Mouse (Mus musculus): ENCODE measurements around the gene Ip6k1. TPM values are rescaled to one million over a fixed set of nuclear protein-coding genes. Genes with fewer than 3 reads are reported as not detected.

The Ip6k1 gene
- 29.3 and 30.9 TPM in 2 replicates for polyA plus RNA-seq (2015; fragmentation: Nextera tagmentation; extraction: Ambion mirVana)

DNA sequence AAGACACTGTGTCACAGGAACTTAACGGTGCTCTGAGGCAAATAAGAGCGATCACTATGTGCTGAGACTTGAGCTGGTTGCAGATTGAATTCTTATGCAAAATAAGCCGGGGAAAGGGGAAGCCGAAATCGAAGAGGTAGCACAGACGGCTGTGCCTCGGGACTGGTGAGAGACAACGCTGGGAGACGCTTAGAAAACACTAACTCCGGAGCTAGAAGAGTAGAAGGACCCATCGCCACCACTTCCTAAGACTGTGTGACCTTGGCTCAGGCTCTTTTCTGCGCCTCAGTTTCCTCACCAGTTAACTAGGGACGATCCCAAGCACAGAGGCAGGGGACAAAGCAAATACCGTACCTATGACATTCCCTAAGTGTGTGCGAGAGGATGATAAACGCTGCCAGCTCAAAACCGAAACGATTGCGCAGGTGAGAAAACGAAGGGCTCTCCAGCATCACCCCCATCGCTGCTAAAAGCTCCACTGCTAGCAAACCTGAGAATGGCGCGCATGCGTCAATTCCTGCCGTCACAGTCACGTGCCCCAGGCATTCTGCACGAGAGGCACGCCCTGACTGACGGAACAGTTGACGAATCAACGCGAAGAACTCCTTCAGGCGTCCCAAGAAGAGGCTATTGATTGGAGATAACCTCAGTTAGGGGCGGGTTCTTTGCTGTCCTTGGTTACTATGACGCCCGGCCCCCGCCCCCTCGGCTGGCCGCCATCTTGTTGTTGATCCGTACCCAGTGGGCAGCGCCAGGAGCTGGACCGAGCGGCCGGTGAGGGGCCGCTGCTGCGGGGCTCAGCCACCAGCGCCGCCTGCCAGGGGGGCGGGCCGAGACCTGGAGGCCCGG, at the start of gene Ip6k1:
Ip6k1 (plus strand) TSS at position 580 of the 849 bp plus-strand sequence.
- Histone ChIP-seq H3K4me1 (replicated peaks) (peaks cover 44% of the 10 kb centered on the region), H3K36me3 (peaks cover 8% of the 10 kb centered on the region; the same call in 1 of the 2 replicates), H3K4me2 (peak within 1 kb of the TSS; percentile 89), H3K9ac (peak within 1 kb of the TSS; percentile 99), H3K4me3 (replicated peaks) (peak within 1 kb of the TSS; percentile 95), H3K9me3 (replicated peaks) (no peaks in the 10 kb centered on the region), H3K27ac (peak within 1 kb of the TSS; percentile 97), H3K27me3 (0 out of 2 replicates have a peak, but pooled peaks cover 4% of the 10 kb centered on the region)
- WGBS (ENCODE audit: insufficient replicate concordance) = under 1% methylated on average over 51 of the region's 51 CpGs
- DNase-seq = peak; percentile 100
- ATAC-seq (ENCODE audit: low read depth) = peak; percentile 96

DNA sequence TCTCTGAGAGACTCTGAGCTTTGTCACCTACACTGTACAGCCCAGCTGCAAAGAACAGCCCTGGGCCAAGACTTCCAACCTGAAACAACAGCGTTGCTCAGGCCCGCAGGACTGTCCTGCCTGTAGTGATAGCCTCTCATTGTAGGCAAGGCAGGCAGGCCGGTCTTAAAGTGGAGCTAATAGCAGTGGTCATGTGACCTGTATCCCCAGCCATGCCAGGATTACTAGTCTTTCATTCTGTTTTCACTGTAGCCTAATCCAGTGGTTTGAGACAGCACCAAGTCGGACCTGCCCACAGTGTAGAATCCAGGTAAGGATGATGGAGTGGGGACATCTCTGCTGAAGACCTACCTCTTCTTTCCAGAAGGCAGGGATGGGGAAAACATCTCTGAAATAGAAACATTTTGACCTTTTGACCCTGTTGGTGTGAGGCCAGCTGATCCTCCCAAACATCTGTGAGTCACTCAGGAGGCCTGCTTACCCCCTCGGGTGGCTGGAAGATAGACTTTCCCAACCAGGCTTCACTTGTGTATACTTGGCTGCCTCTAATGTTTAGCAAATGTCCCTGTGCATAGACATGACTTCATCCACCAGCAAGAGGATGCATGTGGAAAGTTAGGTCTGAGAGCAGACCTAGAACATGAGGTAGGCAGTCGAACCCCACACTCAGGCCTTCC, 46.5 kb upstream of the Ip6k1 start:
- Histone ChIP-seq H3K27ac (no peak overlapping the region), H3K9ac (no peak overlapping the region), H3K9me3 (replicated peaks) (no peaks in the 10 kb centered on the region), H3K27me3 (no peaks in the 10 kb centered on the region), H3K36me3 (peaks cover 59% of the 10 kb centered on the region), H3K4me1 (replicated peaks) (peaks cover 18% of the 10 kb centered on the region), H3K4me2 (no peak overlapping the region), H3K4me3 (replicated peaks) (no peak overlapping the region)
- WGBS (ENCODE audit: insufficient replicate concordance) = 82% methylated on average over 6 of the region's 6 CpGs
- ATAC-seq (ENCODE audit: low read depth) (no peak), DNase-seq (no peak)

DNA sequence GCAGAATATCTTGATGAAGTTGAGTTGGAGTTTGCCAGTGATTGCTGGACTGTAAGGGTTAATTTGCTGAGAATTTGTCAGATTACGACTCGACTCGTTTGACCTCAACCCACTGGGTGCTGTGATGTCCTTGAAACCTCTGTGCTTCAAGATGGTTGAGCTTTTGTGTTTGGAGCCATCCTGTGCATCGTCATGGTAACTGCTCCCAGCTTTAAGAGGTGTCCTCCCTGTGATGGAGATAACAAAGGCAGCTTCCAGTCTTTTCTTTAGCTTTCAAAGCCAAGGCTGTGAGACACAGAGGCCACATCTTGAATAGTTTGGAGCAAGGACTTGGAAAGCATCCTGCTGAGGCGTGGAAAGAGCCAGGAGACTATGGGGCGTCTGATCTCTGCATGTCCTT, 45.2 kb upstream of the Ip6k1 start:
- ATAC-seq (ENCODE audit: low read depth) (no peak), DNase-seq (no peak)
- Histone ChIP-seq H3K4me1 (replicated peaks) (peaks cover 16% of the 10 kb centered on the region), H3K4me2 (no peak overlapping the region), H3K36me3 (peaks cover 73% of the 10 kb centered on the region), H3K27ac (no peak overlapping the region), H3K27me3 (no peaks in the 10 kb centered on the region), H3K9me3 (replicated peaks) (no peaks in the 10 kb centered on the region), H3K9ac (no peak overlapping the region), H3K4me3 (replicated peaks) (no peak overlapping the region)
- WGBS (ENCODE audit: insufficient replicate concordance) = 61% methylated on average over 6 of the region's 6 CpGs

DNA sequence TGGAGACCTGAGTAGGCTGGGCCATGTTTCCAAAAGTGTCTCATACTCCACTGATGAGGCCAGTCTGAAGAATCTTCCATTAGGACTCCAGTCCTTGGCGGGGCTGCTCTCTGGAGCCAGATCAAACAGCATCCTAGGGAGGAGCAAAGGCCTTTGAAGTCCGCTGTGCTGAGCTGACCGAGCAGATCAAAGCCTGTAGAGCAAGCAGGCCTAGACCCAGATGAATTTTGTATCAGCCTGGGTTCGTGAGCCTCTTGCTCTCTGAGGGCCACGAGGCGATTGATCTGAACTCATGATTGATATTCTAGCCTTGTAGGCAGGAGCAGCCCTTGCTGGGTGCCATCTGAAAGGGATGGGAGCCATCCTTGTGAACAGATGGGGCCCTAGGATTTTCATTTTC, 42.4 kb upstream of the Ip6k1 start:
- Histone ChIP-seq H3K4me1 (replicated peaks) (peaks cover 11% of the 10 kb centered on the region), H3K4me3 (replicated peaks) (no peak overlapping the region), H3K36me3 (peaks cover 91% of the 10 kb centered on the region), H3K9me3 (replicated peaks) (no peaks in the 10 kb centered on the region), H3K4me2 (no peak overlapping the region), H3K27ac (no peak overlapping the region), H3K9ac (no peak overlapping the region), H3K27me3 (no peaks in the 10 kb centered on the region)
- 76% methylated on average over 6 of the region's 6 CpGs for WGBS (ENCODE audit: insufficient replicate concordance)
- ATAC-seq (ENCODE audit: low read depth) = no peak
- no peak for DNase-seq

DNA sequence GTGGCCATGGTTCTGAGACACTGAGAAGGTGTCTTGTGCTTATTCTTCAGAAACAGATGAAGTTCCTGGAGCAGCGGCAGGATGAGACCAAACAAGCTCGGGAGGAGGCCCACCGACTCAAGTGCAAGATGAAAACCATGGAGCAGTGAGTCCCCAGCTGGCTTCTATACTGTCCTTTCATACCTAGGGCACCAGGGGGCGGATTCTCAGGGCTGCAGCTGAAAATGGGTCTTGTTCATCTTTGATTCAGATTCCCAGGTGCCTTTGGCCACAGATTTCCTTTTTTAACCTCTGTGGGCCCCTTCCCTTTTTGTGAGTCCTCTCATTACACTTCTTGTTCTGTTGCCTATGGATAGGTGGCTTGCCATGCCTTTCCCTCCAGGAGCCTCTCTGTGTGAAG, 41.4 kb upstream of the Ip6k1 start:
- Histone ChIP-seq H3K4me3 (replicated peaks) (no peak overlapping the region), H3K27me3 (no peaks in the 10 kb centered on the region), H3K4me1 (replicated peaks) (peaks cover 15% of the 10 kb centered on the region), H3K9me3 (replicated peaks) (no peaks in the 10 kb centered on the region), H3K4me2 (no peak overlapping the region), H3K36me3 (peaks cover 96% of the 10 kb centered on the region), H3K9ac (no peak overlapping the region), H3K27ac (no peak overlapping the region)
- ATAC-seq (ENCODE audit: low read depth) (no peak), DNase-seq (no peak)
- 62% methylated on average over 4 of the region's 4 CpGs for WGBS (ENCODE audit: insufficient replicate concordance)

DNA sequence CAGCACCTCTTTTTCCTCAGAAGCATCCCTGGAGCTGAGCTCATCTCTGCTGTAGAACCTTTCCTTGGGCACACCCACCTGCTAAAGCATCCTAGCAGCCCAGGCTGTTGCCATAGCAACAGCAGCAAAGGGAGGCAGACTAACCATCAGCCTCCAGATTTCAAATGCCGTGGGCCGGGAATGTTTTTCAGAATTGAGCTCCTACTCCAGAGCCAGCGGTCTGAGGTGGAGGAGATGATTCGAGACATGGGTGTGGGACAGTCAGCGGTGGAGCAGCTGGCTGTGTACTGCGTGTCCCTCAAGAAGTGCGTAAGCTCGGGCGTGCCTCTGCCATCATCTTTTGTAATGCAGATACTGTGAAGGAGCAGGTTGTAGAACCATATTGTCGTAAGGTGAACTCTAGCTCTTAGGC, 40.9 kb upstream of the Ip6k1 start:
- H3K27me3 ChIP-seq = no peaks in the 10 kb centered on the region
- DNase-seq = no peak
- peaks cover 17% of the 10 kb centered on the region for H3K4me1 ChIP-seq (replicated peaks)
- WGBS (ENCODE audit: insufficient replicate concordance) = 89% methylated on average over 10 of the region's 10 CpGs
- no peak overlapping the region for H3K4me3 ChIP-seq (replicated peaks)
- 0 out of 2 replicates have a peak overlapping the region, but pooled peaks have one; percentile 25 for H3K27ac ChIP-seq
- H3K9me3 ChIP-seq (replicated peaks) = no peaks in the 10 kb centered on the region
- H3K36me3 ChIP-seq = peaks cover 94% of the 10 kb centered on the region
- H3K9ac ChIP-seq = no peak overlapping the region
- no peak for ATAC-seq (ENCODE audit: low read depth)
- H3K4me2 ChIP-seq = no peak overlapping the region

DNA sequence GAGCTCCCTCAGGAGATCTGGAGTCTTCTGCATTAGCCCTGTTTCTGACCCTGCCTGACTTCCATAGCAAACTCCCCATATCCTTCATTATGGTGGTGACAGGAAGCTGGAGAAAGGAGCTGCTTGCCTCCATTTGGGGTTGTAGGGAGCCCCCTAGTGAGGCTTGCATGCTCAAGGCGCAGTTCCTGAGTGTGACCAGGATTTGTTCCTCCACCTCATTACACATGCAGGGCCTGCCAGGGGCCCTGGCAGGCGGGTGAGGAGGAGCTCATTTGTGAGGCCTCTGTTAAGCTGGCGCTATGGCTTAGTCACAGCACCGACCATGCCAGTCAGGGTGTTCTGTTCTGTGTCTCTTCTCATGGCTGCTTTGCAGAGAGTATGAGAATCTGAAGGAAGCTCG, 40.4 kb upstream of the Ip6k1 start:
- peaks cover 17% of the 10 kb centered on the region for H3K4me1 ChIP-seq (replicated peaks)
- no peaks in the 10 kb centered on the region for H3K27me3 ChIP-seq
- ATAC-seq (ENCODE audit: low read depth) (no peak), DNase-seq (no peak)
- 68% methylated on average over 5 of the region's 5 CpGs for WGBS (ENCODE audit: insufficient replicate concordance)
- no peak overlapping the region for H3K4me3 ChIP-seq (replicated peaks)
- H3K9ac ChIP-seq = no peak overlapping the region
- no peak overlapping the region for H3K4me2 ChIP-seq
- H3K27ac ChIP-seq = peak overlapping the region; percentile 25; the same call in 1 of the 2 replicates
- H3K9me3 ChIP-seq (replicated peaks) = no peaks in the 10 kb centered on the region
- H3K36me3 ChIP-seq = peaks cover 89% of the 10 kb centered on the region

DNA sequence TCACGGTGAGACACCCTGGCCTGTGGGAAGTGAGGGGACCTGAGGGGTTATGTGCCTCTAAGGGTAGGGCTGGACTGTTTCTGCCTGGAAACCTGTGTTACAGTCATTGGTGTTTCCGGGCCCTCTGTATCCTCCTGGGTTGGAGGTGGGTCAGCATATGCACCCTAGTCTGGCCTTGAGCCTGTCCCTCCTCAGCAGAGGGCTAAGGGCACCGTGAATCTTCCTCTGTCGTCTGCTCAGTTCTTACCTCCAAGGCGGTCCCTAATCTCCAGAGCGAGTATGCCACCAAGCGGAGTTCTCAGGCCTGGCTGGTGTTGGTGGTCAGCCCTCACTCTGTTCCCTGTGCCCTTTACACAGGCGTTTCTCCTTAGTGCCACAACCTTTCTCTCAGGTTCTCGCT, 39.4 kb upstream of the Ip6k1 start:
- H3K36me3 ChIP-seq = peaks cover 84% of the 10 kb centered on the region
- H3K27me3 ChIP-seq = no peaks in the 10 kb centered on the region
- no peak overlapping the region; the same call in 1 of the 2 replicates for H3K27ac ChIP-seq
- H3K4me3 ChIP-seq (replicated peaks) = no peak overlapping the region
- WGBS (ENCODE audit: insufficient replicate concordance) = 86% methylated on average over 9 of the region's 9 CpGs
- H3K4me1 ChIP-seq (replicated peaks) = peaks cover 22% of the 10 kb centered on the region
- H3K4me2 ChIP-seq = no peak overlapping the region
- no peak overlapping the region for H3K9ac ChIP-seq
- DNase-seq (no peak), ATAC-seq (ENCODE audit: low read depth) (no peak)
- no peaks in the 10 kb centered on the region for H3K9me3 ChIP-seq (replicated peaks)

DNA sequence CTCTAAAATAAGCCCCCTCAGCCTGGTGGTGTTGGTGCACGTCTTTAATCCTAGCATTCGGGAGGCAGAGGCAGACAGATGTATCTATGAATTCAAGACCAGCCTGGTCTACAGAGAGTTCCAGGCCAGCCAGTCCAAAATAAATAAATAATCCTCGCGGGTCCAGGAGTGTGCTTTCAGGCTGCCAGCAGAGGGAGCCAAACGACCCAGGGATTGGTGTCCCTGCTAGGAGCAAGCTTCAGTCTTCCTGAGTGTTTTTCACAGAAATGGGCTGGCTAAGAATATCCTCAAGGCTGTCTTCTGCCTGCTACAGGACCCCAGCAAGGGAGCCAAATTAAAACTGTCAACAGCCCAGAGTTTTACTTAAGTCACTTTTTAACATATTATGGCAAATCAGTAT, 38.6 kb upstream of the Ip6k1 start:
- H3K4me2 ChIP-seq = no peak overlapping the region
- H3K4me1 ChIP-seq (replicated peaks) = peaks cover 22% of the 10 kb centered on the region
- ATAC-seq (ENCODE audit: low read depth) = peak; percentile 66
- peaks cover 83% of the 10 kb centered on the region for H3K36me3 ChIP-seq
- no peaks in the 10 kb centered on the region for H3K9me3 ChIP-seq (replicated peaks)
- H3K4me3 ChIP-seq (replicated peaks) = no peak overlapping the region
- peak; percentile 61 for DNase-seq
- peak overlapping the region; percentile 28; the same call in 1 of the 2 replicates for H3K9ac ChIP-seq
- peak overlapping the region; percentile 71 for H3K27ac ChIP-seq
- WGBS (ENCODE audit: insufficient replicate concordance) = 9% methylated on average over 5 of the region's 5 CpGs
- H3K27me3 ChIP-seq = no peaks in the 10 kb centered on the region

DNA sequence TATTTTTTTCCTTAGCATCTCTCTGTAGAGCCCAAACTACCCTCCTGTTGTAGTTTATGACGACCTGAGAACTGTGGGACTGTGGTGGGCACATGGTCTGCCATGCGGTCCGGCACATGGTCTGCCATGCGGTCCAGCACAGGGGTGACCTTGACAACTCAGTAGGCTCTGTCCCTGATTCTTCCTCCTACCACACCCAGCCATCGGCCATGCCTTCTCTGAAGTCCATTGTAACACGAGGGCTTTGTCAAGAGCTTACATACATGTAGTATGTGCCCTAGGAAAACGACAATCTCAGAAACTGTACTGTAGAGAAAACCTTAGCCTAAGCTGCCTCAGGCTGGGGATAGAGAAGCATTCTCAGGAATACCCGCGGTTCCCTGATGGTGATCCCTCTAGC, 37.6 kb upstream of the Ip6k1 start:
- no peak for DNase-seq
- Histone ChIP-seq H3K27ac (peak overlapping the region; percentile 71), H3K4me1 (replicated peaks) (peaks cover 22% of the 10 kb centered on the region), H3K36me3 (peaks cover 83% of the 10 kb centered on the region), H3K4me2 (no peak overlapping the region), H3K9me3 (replicated peaks) (no peaks in the 10 kb centered on the region), H3K9ac (no peak overlapping the region), H3K4me3 (replicated peaks) (no peak overlapping the region), H3K27me3 (no peaks in the 10 kb centered on the region)
- no peak for ATAC-seq (ENCODE audit: low read depth)
- WGBS (ENCODE audit: insufficient replicate concordance) = 89% methylated on average over 9 of the region's 9 CpGs

DNA sequence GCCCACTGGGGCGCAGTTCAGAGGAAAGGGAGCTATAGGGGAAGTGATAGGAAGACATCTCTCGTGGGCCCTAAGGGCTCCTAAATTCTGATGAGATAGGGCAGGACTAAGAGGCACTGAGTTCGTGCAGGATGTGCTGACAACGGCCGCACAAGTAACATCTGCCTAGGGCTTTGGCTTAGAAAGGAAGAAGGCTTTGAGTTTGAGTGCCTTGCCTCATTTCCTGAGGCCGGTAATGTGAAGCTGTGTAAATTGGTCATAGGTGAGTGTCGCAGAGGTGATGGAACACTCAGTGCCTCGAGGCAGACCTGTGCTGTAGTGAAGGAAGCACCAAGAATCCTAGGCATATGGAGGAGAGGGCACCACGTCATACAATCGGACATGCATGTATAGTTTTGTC, 35.6 kb upstream of the Ip6k1 start:
- peak overlapping the region; percentile 37; the same call in 1 of the 2 replicates for H3K27ac ChIP-seq
- H3K27me3 ChIP-seq = no peaks in the 10 kb centered on the region
- no peaks in the 10 kb centered on the region for H3K9me3 ChIP-seq (replicated peaks)
- ATAC-seq (ENCODE audit: low read depth) = no peak
- H3K4me1 ChIP-seq (replicated peaks) = peaks cover 36% of the 10 kb centered on the region
- H3K4me3 ChIP-seq (replicated peaks) = no peak overlapping the region
- no peak for DNase-seq
- no peak overlapping the region for H3K9ac ChIP-seq
- 62% methylated on average over 10 of the region's 10 CpGs for WGBS (ENCODE audit: insufficient replicate concordance)
- no peak overlapping the region for H3K4me2 ChIP-seq
- peaks cover 79% of the 10 kb centered on the region for H3K36me3 ChIP-seq

Data from liver, embryonic 13.5 days (tissue).